Mouse (Mus musculus) urinary bladder, adult 18-20 months (tissue): Measurements from ENCODE around the gene Gm10061.
"Not testable (repeated sequence)": the region's sequence is repeated elsewhere in the genome, so short reads cannot be mapped to it uniquely, and the experiment has no call there.

Experiments
- DNase-seq, 2 experiments: peaks; one replicate each; pipeline ENCODE4 v3.0.0; 2022; ENCODE audit warnings: low spot score in 2 of 2, mixed read lengths in 2 of 2

Gm10061 gene

GRCm38 (mm10) chr16:89150786-89151185, at the start of gene Gm10061:
Gene Gm10061, plus strand, starts transcription at chr16:89151086.
- no peak for DNase-seq

DNA sequence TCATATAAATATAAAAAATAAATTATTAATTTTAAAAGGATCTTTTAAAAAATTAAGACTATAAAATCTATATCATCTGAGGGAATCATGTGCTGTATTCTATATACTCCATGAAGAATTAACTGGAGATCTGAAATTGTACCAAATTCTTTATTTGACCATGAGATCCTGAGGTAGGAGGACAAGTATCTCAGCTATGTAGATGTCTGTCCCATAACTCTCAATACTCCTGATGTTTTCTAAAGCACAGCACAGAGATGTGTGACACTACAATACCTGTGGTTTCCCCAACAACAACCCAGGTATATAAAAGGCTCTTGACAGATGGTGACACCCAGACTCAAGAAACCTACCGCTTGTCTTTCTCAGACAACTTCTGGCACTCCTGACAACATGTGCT, 10.3 kb upstream of the Gm10061 start, which contains the start of gene Gm6358:
Gene Gm6358 (plus strand): TSS at position 301 of the 400 bp plus-strand sequence.
- no peak for DNase-seq

DNA sequence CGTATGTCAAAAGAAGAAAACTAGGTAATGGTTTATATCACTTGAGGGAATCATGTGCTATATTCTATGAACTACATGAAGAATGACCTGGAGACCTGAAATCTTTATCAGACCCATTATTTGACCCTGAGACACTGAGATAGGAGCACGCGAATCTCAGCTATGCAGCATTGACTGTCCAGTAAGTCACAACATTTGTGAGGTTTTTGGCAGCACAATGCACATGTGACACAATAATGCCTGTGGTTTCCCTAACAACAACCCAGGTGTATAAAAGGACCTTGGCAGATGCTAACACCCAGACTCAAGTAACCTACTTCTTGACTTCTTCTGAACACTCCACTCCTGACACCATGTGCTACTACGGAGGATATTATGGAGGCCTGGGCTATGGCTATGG, 6.8 kb downstream of the Gm10061 start, which contains the start of gene Gm9789:
Gene Gm9789 (plus strand): TSS at position 301 of the 400 bp plus-strand sequence.
- no peak for DNase-seq

- not testable (repeated sequence) for DNase-seq
Observed at GRCm38 (mm10) chr16:89169190-89169589, 18.3 kb downstream of the Gm10061 start, which contains the start of gene Gm7735. Gene Gm7735, plus strand, starts transcription at chr16:89169490.

GRCm38 (mm10) chr16:89174435-89174834, 23.5 kb downstream of the Gm10061 start, which contains the start of gene 1110057P08Rik:
Gene 1110057P08Rik, plus strand, starts transcription at chr16:89174735.
- no peak for DNase-seq

DNA sequence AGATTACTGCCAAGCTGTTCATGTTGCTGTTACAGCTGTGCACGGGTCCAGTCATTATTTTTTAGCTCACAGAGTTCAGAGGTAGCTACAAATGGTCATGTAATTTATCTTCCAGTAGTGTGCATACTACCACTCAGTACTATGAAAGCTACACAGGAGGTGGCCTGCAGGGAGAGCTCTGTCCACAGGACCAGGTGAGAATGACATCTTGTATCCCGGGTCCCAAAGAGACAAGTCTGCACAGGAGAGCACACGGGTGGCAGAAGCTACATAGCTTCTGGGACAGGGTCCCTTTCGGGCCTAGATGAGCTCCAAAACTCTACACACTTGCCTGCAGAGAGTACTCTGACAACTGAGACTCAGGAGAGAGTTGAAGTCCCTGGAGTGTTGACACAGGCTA, 37.7 kb downstream of the Gm10061 start:
- no peak for DNase-seq
